Mouse (Mus musculus) heart, embryonic 10.5 days (tissue): Measurements from ENCODE around the gene Rho. TPM values are rescaled to one million over a fixed set of nuclear protein-coding genes. Genes with fewer than 3 reads are reported as not detected.
A peak's percentile ranks its signal among the peaks of the same experiment; 100 is the strongest.

Experiments used
- DNase-seq: peaks from one replicate; pipeline ENCODE4 v3.0.0-alpha.2; 2017; ENCODE audit warnings: low spot score
- H3K27ac ChIP-seq: fragments of 300-500 bp; sonication (generic); 2 replicates; pipeline ENCODE4 v1.5.1; 2016; ENCODE audit warnings: mild to moderate bottlenecking
- H3K27me3 ChIP-seq: fragments of 300-500 bp; sonication (generic); 2 replicates; pipeline ENCODE4 v1.6.1; 2016; ENCODE audit warnings: mild to moderate bottlenecking; ENCODE audit not compliant: poor library complexity, insufficient read depth, severe bottlenecking
- H3K36me3 ChIP-seq: fragments of 300-500 bp; sonication (generic); 2 replicates; pipeline ENCODE4 v1.6.1; 2016; ENCODE audit warnings: mild to moderate bottlenecking, moderate library complexity
- H3K4me1 ChIP-seq: fragments of 300-500 bp; sonication (generic); 2 replicates; pipeline ENCODE4 v1.6.1; 2016; ENCODE audit warnings: mild to moderate bottlenecking
- H3K4me3 ChIP-seq: fragments of 300-500 bp; sonication (generic); 2 replicates; pipeline ENCODE4 v1.5.1; 2016; ENCODE audit warnings: mild to moderate bottlenecking, moderate library complexity
- H3K9me3 ChIP-seq: fragments of 300-500 bp; sonication (generic); 2 replicates; pipeline ENCODE4 v1.6.1; 2016; ENCODE audit warnings: mild to moderate bottlenecking, moderate library complexity
- WGBS: fragments of 180-500 bp; shearing (Covaris S2); methylation state at CpG from one replicate; pipeline ENCODE4 v1.1.7; 2016; 5-methylcytosine and 5-hydroxymethylcytosine counted together
- polyA plus RNA-seq: library from polyadenylated mRNA; unstranded; fragments of >200 nt; fragmentation: Nextera tagmentation; extraction: Ambion mirVana; gene quantifications from 2 replicates; pipeline ENCODE4 v1.2.1, GENCODE M21; 2016

Gene Rho
- polyA plus RNA-seq, 1 experiment from 2014 or later: not detected

GRCm38 (mm10) chr6:115989032-115989431 lies 57.5 kb downstream of the Rho start:
- H3K9me3 ChIP-seq: no peaks in the 10 kb centered on the region
- H3K4me3 ChIP-seq: peak overlapping the region; percentile 63
- H3K27me3 ChIP-seq: peaks cover 39% of the 10 kb centered on the region
- H3K27ac ChIP-seq: peak overlapping the region; percentile 43; the same call in 1 of the 2 replicates
- DNase-seq: no peak
- peaks cover 10% of the 10 kb centered on the region; the same call in 1 of the 2 replicates for H3K36me3 ChIP-seq
- peaks cover 85% of the 10 kb centered on the region for H3K4me1 ChIP-seq
- WGBS: 72% methylated on average over 5 of the region's 5 CpGs

GRCm38 (mm10) chr6:115989607-115990006 lies 58.1 kb downstream of the Rho start:
- no peaks in the 10 kb centered on the region for H3K9me3 ChIP-seq
- H3K36me3 ChIP-seq: peaks cover 10% of the 10 kb centered on the region; the same call in 1 of the 2 replicates
- peaks cover 45% of the 10 kb centered on the region for H3K27me3 ChIP-seq
- H3K4me1 ChIP-seq: peaks cover 85% of the 10 kb centered on the region
- H3K27ac ChIP-seq: peak overlapping the region; percentile 43; the same call in 1 of the 2 replicates
- whole genome bisulfite sequencing: 81% methylated on average over 4 of the region's 4 CpGs
- peak overlapping the region; percentile 63 for H3K4me3 ChIP-seq
- DNase-seq: no peak

Other genes with a start within 250 kb of the Rho start
- gene Tmem40, start 169.3 kb upstream of the Rho start, polyA plus RNA-seq: 2.8 and 3.3 TPM in 2 replicates
- gene Cand2, start 157.2 kb upstream of the Rho start, polyA plus RNA-seq: 60.0 and 73.9 TPM in 2 replicates
- 1,266 and 1,290 TPM in 2 replicates for gene Rpl32, start 123.0 kb upstream of the Rho start, polyA plus RNA-seq
- 0.46 and 0.74 TPM in 2 replicates for gene Efcab12, start 93.3 kb upstream of the Rho start, polyA plus RNA-seq
- gene Mbd4, start 78.4 kb upstream of the Rho start, polyA plus RNA-seq: 15.2 and 22.4 TPM in 2 replicates
- 27.0 and 31.3 TPM in 2 replicates for gene Ift122, start 78.3 kb upstream of the Rho start, polyA plus RNA-seq
- gene H1foo, start 13.2 kb downstream of the Rho start, polyA plus RNA-seq: not detected in 2 replicates
- gene Plxnd1, start 63.3 kb downstream of the Rho start, polyA plus RNA-seq: 42.9 and 61.7 TPM in 2 replicates